Mouse (Mus musculus) adrenal gland, adult 2 months (tissue): ENCODE measurements around the gene Apoc3. TPM values are rescaled to one million over a fixed set of nuclear protein-coding genes. Genes with fewer than 3 reads are reported as not detected.

Source experiments
- DNase-seq: peaks from one replicate; pipeline ENCODE4 v3.0.0; 2021
- long read RNA-seq: library from polyadenylated mRNA; stranded (forward); transcript quantifications from one replicate; pipeline ENCODE4 v2.0.0, GENCODE M21; 2021
- polyA plus RNA-seq: library from polyadenylated mRNA; depleted of rRNA; stranded (reverse); fragments of >200 nt; gene quantifications from 2 replicates; pipeline ENCODE4 v1.2.3, GENCODE M21; 2012; rRNA removed
- total RNA-seq, 2 experiments: library from RNA; stranded (reverse); gene quantifications; 2 replicates each; pipeline ENCODE4 v1.2.3; 2021

Gene Apoc3
- total RNA-seq = 10 to 100 TPM in 1 of 2 experiments, 1 to 10 TPM in 1; 4.6 to 20.4 TPM
- 4.8 and 6.1 TPM in 2 replicates for polyA plus RNA-seq
- long read RNA-seq, partial matches to known transcripts = 0 of 3 reads
- long read RNA-seq, other reads (novel, unspliced or antisense) = 0 of 3 reads

GRCm38 (mm10) chr9:46235596-46235648 lies at the start of gene Apoc3:
Gene Apoc3 (minus strand): TSS chr9:46235636.
- DNase-seq = no peak

DNA sequence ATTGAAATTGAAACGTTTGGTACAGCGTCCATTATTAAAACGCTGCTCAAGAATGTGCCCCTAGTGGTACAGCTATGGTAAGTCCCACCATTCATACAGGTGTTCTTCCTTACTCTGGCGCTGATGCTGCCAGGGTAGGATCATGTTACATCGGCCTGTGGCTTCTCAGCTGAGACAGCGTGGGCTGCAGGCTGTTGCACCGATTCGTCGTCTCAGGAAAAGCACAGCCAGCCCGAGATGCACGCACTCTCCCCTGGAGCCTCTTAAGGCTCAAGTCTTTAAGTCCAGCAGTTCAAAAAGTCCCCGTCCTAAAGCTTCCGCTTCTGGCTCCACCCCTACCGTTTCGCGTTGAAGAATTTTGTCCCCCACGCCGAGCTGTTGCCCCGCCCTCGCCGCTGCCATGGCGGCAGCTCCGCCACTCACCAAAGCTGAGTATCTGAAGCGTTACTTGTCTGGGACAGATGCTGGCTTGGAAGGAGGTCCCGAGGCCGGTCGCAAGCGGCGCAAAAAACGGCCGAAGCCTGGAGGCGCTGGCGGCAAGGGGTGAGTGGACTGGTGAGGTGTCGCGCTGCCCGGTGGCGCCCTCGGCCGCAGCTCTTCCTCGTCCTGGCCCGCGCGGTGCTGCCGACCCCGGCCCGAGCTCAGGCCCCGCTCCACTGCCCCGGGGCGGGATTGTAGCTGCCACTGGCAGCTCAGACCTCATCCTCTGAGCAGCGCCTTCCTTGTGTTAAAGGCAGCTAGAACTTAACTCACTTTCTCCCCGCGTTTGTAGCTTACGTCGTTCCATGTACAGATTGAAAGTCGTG lies 47.4 kb upstream of the Apoc3 start, which contains the start of gene Bud13:
Gene Bud13, plus strand, starts transcription at position 378 of the 806 bp plus-strand sequence.
- peak; percentile 96 for DNase-seq

DNA sequence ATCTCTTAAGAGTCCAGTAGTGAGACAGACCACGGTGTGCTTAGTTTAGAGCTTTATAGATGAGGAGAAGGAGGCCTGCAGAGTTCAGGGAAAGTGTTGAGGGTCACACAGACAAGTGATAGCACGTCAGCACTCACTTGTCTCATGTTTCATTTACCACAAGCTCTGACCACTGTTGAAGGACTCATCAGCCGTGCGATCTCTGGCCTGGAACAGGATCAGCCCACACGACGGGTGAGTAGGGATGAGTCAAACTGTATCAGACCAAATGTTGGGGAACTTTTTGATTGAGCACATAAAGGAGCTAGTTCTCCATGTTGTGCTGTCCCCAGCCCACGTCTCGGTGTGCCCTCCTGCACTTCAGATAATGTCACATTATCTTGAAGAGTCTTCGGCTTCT lies 39.1 kb upstream of the Apoc3 start:
- DNase-seq = no peak

DNA sequence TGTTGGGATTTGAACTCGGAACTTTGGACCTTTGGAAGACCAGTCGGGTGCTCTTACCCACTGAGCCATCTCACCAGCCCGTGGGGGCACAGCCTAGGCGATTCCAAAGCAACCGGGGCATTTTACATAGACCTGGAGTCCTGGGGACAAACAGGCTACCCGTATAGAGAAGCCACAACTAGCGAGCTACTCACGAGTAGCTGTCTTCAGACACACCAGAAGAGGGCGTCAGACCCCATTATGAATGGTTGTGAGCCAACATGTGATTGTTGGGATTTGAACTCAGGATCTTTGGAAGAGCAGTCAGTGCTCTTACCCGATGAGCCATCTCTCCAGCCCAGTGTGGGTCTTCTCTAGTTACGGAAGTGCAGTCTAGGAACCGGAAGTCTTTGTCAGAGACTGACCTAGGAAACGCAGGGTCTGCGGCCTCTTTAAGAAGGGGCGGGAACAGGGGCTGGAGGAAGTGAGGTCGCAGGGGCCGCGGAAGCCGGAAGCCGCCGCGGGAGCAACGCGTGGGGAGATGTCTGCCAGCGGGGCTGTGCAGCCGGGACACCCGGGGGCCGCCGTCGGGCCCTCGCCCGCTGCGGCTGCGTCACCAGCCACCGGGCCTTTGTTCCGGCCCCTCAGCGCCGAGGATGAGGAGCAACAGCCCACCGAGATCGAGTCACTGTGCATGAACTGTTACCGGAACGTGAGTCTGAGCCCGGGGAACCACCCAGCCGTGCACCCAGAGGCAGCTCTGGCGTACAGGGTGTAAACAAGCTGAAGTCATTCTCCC lies 37.4 kb upstream of the Apoc3 start, which contains the start of gene Zpr1:
Gene Zpr1, plus strand, starts transcription at position 388 of the 778 bp plus-strand sequence.
- DNase-seq = peak; percentile 94

- DNase-seq = no peak
These were observed 36.6 kb upstream of the Apoc3 start for GRCm38 (mm10) chr9:46272070-46272469.

GRCm38 (mm10) chr9:46270782-46271181 lies 35.3 kb upstream of the Apoc3 start:
- DNase-seq = no peak

DNA sequence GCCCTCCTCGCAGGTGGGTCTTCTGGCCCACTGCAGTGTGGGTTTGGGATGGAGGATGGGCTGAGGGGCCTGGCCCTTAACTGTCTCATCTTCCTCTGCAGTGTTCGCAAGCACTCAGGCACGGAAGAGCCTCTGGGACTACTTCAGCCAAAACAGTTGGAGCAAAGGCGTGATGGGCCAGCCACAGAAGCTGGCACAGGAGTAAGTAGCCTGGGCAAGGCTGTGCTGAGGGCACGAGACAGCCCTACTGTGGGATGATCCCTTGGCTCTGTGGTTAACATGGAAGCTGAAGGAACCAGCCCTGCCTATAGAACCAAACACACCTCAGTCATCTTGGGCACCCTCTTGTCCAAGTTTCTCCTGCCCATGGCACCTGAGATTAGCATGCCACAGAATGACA lies 33.7 kb upstream of the Apoc3 start:
- DNase-seq = no peak

DNA sequence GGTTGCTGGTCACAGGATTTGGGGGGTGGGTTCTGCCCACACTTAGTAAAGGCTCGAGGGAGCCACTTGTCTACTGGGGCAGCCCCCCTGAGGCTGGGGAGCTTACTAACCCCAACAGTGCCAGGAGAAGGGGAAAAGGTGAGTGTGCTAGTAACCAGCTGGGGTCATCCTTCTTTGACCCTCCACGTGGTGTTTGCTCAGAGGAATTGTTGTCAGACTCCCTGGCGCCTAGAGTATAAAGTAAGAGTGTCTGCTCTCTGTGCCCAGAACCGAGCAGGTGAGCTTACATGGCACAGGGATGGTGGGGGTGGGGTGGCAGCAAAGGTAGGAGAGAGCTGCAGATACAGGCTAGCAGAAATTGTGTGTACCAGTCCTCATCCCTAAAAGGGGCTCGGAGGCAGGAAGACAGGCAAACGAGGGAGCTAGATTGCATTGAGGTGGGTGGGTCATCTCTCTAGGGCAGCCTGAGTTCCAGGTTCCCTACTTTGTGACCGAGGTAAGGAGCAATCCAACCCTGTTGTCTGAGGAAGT lies 33.0 kb upstream of the Apoc3 start, which contains the start of gene Apoa5:
Gene Apoa5, plus strand, starts transcription at position 291 of the 531 bp plus-strand sequence.
- DNase-seq = no peak

DNA sequence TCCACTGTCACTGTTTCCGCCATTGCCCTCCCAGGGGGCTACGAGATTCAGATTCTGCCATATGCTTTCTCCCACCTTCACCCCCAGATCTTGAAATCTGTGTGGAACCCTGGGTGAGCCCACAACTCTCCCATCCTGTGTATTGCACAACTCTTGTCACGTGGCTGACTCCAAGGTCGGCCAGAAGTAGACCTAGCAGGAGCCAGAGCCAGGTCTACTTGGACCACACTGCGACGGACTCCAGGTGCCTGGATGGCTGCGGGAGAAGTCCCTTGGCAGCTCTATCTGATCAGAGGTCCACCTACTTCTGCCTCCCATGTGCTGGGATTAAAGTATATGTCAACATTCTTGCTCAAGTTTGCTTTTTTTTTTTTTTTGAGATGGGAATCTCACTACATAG lies 25.7 kb upstream of the Apoc3 start:
- DNase-seq = peak; percentile 73

DNA sequence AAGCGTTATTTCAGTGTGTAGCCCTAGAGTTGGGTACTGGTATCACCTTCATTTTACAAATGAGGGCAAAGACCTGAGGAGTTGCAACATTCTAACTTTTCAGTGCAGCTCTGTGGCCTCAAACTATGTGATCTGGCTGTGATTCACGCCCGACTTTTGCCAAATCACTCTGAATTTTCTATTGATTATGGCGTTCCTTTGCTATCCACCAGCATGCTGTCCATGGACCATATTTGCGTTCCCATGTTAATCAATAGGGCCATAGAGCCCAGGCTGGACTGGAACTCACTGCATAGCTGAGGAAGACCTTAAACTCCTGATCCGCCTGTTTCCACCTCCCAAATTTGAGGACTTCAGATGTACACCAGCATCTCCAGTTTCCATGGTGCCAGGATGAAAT lies 23.7 kb upstream of the Apoc3 start:
- no peak for DNase-seq

DNA sequence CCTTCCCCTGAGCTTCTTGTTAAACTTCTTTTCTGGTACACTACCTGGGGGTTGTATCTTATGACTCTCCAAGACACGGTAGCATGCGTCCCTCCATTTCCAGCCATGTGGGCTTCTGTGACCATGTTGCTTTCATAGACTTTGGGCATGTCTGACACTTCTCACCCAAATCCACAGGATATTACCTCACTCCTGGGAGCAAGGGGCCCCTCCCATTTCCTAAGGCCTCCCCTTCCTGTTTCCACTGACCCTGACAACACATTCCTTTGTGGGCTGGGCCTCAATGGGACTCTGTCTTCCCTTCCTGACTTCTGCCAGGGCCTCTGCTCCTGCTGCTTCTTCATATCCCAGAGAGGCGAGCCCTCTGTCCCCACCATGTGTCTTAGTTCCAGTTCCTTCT lies 22.1 kb upstream of the Apoc3 start:
- DNase-seq = peak; percentile 44

DNA sequence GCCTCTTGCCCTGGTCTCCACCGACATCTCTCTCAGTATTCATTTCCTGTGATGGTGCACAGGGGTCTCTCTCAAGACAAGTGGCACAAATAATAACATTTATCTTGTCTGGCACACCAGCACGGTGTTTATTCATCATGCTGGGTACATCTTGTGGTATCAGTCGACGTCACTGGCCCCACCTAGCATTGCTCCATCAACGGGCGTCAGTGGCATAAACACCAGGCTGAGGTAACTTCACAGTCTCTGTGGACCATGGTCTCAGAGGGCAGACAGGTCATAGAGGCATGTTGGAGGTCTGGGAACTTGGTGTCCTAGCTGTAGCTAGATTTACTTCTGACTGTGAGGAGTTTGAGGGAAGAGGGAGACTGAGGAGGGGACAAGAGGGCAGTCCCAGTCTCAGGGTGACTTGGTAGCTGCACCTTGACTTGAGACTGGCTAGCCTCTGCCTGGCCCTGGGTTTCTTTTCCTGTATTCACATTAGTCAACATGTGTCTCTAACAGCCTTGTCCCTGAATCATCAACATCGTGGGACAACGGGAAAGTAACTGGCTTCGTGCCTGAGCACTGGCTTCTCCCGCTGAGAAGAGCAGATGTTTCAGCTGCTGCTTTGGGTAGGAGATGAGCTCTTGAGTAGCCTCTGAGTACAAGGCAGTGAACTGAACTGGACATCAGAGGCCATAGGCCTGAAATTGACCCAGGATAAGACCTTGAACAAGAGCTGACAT lies 21.4 kb upstream of the Apoc3 start:
- peak; percentile 73 for DNase-seq

DNA sequence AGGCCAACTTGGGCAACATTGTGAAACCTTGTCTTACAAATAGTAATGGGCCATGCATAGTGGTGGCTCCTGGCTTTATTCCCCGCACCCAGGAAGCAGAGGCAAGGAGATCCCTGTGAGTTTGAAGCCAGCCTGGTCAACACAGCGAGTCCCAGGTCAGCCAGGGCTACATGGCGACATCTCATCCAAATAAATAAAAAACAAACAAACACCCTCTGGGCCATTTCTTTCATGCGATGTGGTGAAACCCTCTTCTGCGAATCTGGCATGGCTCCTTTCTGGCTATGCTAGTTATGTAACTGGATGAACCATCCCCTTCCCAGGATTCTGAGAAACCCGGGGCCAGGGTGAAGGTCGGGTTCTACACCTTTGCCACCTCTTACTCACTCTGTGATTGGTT lies 20.7 kb upstream of the Apoc3 start:
- no peak for DNase-seq

DNA sequence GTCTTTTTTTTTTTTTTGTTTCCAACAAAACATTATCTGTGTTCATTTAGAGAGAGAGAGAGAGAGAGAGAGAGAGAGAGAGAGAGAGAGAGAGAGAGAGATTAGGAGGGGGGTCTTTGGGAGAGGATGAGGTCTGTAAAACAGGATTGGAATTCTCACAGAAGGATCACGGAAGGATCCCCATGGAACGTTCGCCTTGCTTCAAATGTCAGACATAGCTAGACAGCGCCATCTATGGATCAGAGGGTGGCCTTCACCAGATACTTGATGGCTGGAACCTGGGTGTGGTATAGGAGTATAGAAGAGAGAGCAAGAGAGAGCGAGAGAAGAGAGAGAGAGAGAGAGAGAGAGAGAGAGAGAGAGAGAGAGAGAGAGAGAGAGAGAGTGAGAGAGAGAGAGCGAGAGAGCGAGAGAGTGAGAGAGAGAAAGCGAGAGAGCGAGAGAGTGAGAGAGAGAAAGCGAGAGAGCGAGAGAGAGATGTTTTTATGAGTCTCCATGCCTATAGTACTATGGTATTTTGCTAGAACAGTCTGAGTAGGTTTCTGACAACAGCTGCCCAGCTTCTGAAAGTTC lies 11.4 kb upstream of the Apoc3 start:
- DNase-seq = peak; percentile 51

- no peak for DNase-seq
These were observed 8.1 kb upstream of the Apoc3 start for GRCm38 (mm10) chr9:46243584-46243983.

DNA sequence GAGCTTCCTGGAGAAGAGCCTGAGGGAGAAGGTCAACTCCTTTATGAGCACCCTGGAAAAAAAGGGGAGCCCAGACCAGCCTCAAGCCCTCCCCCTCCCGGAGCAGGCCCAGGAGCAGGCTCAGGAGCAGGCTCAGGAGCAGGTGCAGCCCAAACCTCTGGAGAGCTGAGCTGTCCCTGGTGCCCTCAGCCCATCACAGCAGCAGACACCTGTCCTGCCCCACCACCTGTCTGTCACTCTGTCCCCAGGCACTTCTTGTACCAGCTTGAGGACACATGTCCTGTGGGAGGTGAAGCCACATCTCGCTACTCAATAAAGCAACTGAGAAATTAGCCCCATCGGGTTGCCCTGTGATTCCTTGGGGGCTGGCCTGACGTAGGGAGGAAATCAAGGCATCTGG lies 7.7 kb upstream of the Apoc3 start:
- DNase-seq = no peak

DNA sequence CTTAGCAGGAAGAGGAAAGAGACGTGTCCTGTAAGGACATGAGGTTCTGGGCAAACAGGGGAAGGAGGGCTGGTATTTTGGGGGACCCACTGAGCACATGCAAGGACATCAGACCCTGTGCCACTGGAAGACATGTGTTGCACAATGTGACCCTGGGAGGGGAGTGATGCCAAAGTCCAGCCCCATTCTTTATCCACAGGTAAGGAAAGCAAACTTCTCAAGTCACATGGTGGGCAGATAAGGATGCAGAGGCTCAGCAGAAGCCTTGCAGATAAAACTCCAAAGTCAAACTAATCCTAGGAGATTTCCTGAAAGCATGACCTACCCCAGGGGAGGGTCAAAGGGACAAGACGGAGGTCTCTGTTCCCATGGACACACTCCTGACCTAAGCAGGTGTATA lies 6.4 kb upstream of the Apoc3 start:
- DNase-seq = no peak

GRCm38 (mm10) chr9:46240526-46241153 lies 5.2 kb upstream of the Apoc3 start, which contains the start of gene Apoa4:
Gene Apoa4 (plus strand): TSS chr9:46240696.
- DNase-seq = no peak

DNA sequence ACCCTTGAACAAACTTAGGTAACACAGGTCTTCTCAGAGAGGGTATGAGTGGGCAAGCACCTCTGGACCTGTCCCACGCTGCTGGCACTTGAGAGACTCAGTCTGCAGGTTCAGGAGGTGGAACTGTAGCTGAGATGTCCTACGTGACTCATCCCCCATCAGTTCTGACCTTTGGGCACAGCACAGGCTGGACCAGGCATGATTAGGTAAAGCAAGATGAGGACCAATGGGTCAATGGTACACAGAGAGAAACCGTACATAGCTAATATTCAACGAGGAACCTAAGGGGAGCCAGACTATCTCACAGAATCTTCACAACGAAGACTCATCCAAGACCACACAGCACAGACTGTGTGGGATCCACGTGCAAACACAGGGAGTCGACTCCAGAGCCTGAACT lies 3.4 kb upstream of the Apoc3 start:
- DNase-seq = no peak

GRCm38 (mm10) chr9:46235649-46236048 lies 213 bp upstream of the Apoc3 start:
- DNase-seq = no peak

DNA sequence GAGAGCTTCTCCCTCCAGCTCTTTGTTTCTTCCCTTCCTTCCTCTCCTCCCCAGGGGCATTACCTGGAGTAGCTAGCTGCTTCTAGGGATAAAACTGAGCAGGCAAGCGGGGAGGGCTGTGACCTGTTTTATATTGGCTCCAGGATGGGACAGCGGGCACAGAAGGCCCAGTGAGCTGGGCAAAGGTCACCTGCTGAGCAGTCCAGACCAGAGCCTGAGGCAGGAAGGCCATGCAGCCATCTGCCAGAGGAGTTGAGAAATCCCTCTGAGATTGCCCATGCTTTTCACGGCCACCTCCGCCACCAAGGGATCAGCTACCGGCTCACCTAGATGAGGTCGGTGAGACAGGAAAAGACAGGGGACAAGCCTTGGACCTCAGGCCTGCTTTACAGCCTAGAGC lies 240 bp downstream of the Apoc3 start:
- DNase-seq = peak; percentile 67
